Mouse (Mus musculus) layer of hippocampus, adult 6 months (tissue): ENCODE measurements around the gene Gm10295. TPM values are rescaled to one million over a fixed set of nuclear protein-coding genes. Genes with fewer than 3 reads are reported as not detected.

Experiments
- long read RNA-seq, 2 experiments: library from polyadenylated mRNA; unstranded; transcript quantifications; one replicate each; pipeline ENCODE4 v2.0.0; 2019 to 2020
- polyA plus RNA-seq: library from polyadenylated mRNA; unstranded; fragments of <200 nt; fragmentation: Nextera tagmentation; gene quantifications from 2 replicates; pipeline ENCODE4 v1.2.3, GENCODE M21; 2021

Gm10295 gene
- polyA plus RNA-seq: not detected in 2 replicates
- long read RNA-seq, experiment 1: 0 reads
- long read RNA-seq, experiment 2: 0 reads

DNA sequence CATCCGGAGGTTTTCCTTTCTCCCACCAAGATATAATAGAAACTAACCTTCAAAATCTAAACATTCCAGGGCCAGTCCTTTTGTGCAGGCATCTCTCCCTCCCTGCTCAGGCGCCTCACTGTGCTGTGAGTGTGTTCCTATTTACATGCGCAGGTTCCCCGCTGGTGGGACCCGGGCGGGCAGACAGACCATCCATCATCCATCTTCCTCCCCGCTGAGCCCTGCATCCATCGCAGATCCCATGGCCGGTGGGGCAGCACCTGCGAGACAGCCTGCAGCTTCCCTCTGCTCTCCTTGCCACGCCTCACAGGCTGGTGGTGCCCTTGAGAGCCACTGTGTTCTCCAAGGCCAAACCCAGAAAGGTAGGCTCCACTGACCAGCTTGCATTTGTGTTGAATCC lies at the start of gene Gm10295:
Gm10295 (minus strand) TSS at position 122 of the 400 bp plus-strand sequence.

